21 mouse cellular contexts compared by ENCODE assay signal in genomic region chr2:16173355-16173754, GRCm38 (mm10).
"Had no signal": no experiment of that assay in that cellular context is flagged by ENCODE, and none has a peak within 500 bp of the region (broad histone marks: within the 10 kb centered on the region; RNA-seq: fewer than 3 reads in every experiment).

No protein-coding gene starts in this region.

- H3K4me3 ChIP-seq: liver, embryonic 13.5 days; liver, embryonic 15.5 days; lung, embryonic 15.5 days; megakaryocyte, embryonic 14.5 days; midbrain, embryonic 13.5 days; neural tube, embryonic 13.5 days; neural tube, embryonic 15.5 days had no signal

- H3K36me3 ChIP-seq: liver, embryonic 13.5 days; liver, embryonic 15.5 days; lung, embryonic 15.5 days; midbrain, embryonic 13.5 days; neural tube, embryonic 13.5 days; neural tube, embryonic 15.5 days had no signal

- H3K9me3 ChIP-seq: liver, embryonic 13.5 days; liver, embryonic 15.5 days; lung, embryonic 15.5 days; megakaryocyte, embryonic 14.5 days; midbrain, embryonic 13.5 days; neural tube, embryonic 13.5 days; neural tube, embryonic 15.5 days had no signal

- H3K4me1 ChIP-seq: liver, embryonic 13.5 days; liver, embryonic 15.5 days; lung, embryonic 15.5 days; megakaryocyte, embryonic 14.5 days; midbrain, embryonic 13.5 days; neural tube, embryonic 13.5 days; neural tube, embryonic 15.5 days had no signal

- H3K4me2 ChIP-seq: liver, embryonic 13.5 days; liver, embryonic 15.5 days; lung, embryonic 15.5 days; midbrain, embryonic 13.5 days; neural tube, embryonic 13.5 days; neural tube, embryonic 15.5 days had no signal

- DNase-seq: liver, embryonic 13.5 days; liver, postnatal 0 days; lung, adult 2 months; lung, postnatal 14 days; lung, postnatal 36 days; right cerebral cortex, adult 18-20 months; right cerebral cortex, postnatal 25 days; right cerebral cortex, postnatal 4 days; spleen, adult 18-20 months; thymus, adult 18-20 months; thymus, postnatal 14 days; thymus, postnatal 36 days had no signal

- H3K9ac ChIP-seq: liver, embryonic 13.5 days; liver, embryonic 15.5 days; liver, postnatal 0 days; lung, embryonic 15.5 days; midbrain, embryonic 13.5 days; neural tube, embryonic 13.5 days; neural tube, embryonic 15.5 days had no signal

- H3K27ac ChIP-seq: liver, embryonic 13.5 days; liver, embryonic 15.5 days; lung, embryonic 15.5 days; macrophage; midbrain, embryonic 13.5 days; neural tube, embryonic 13.5 days; neural tube, embryonic 15.5 days had no signal

- ATAC-seq: liver, postnatal 0 days; lung, postnatal 0 days; midbrain, embryonic 13.5 days; midbrain, embryonic 16.5 days had no signal

- H3K27me3 ChIP-seq: liver, embryonic 13.5 days; liver, embryonic 15.5 days; lung, embryonic 15.5 days; megakaryocyte, embryonic 14.5 days; midbrain, embryonic 13.5 days; neural tube, embryonic 13.5 days; neural tube, embryonic 15.5 days had no signal
